In genomic region chr6:119472705-119473104, GRCm38 (mm10) we compare ENCODE assay signal across 8 mouse cellular contexts.
"Had no signal": no experiment of that assay in that cellular context is flagged by ENCODE, and none has a peak within 500 bp of the region (broad histone marks: within the 10 kb centered on the region; RNA-seq: fewer than 3 reads in every experiment).

No protein-coding gene starts in this region.

- H3K9ac ChIP-seq: limb, embryonic 12.5 days; lung, embryonic 15.5 days; midbrain, embryonic 15.5 days; neural tube, embryonic 12.5 days; stomach, embryonic 15.5 days had no signal

- H3K4me2 ChIP-seq: limb, embryonic 12.5 days; lung, embryonic 15.5 days; midbrain, embryonic 11.5 days; midbrain, embryonic 15.5 days; neural tube, embryonic 12.5 days; stomach, embryonic 15.5 days had no signal

- H3K27ac ChIP-seq: kidney, postnatal 0 days; limb, embryonic 12.5 days; lung, embryonic 15.5 days; midbrain, embryonic 15.5 days; neural tube, embryonic 12.5 days; stomach, embryonic 15.5 days had no signal

- H3K9me3 ChIP-seq: limb, embryonic 12.5 days; lung, embryonic 15.5 days; megakaryocyte, embryonic 14.5 days; midbrain, embryonic 15.5 days; neural tube, embryonic 12.5 days; stomach, embryonic 15.5 days had no signal

- H3K27me3 ChIP-seq: limb, embryonic 12.5 days; lung, embryonic 15.5 days; midbrain, embryonic 15.5 days; neural tube, embryonic 12.5 days; stomach, embryonic 15.5 days had no signal

- H3K36me3 ChIP-seq: limb, embryonic 12.5 days; lung, embryonic 15.5 days; midbrain, embryonic 15.5 days; neural tube, embryonic 12.5 days; stomach, embryonic 15.5 days had no signal

- H3K4me3 ChIP-seq: limb, embryonic 12.5 days; lung, embryonic 15.5 days; midbrain, embryonic 15.5 days; neural tube, embryonic 12.5 days; stomach, embryonic 15.5 days had no signal
